Mouse (Mus musculus): ENCODE measurements around the gene 2210418O10Rik.
"Not testable (repeated sequence)": the region's sequence is repeated elsewhere in the genome, so short reads cannot be mapped to it uniquely, and the experiment has no call there.

The 2210418O10Rik gene

DNA sequence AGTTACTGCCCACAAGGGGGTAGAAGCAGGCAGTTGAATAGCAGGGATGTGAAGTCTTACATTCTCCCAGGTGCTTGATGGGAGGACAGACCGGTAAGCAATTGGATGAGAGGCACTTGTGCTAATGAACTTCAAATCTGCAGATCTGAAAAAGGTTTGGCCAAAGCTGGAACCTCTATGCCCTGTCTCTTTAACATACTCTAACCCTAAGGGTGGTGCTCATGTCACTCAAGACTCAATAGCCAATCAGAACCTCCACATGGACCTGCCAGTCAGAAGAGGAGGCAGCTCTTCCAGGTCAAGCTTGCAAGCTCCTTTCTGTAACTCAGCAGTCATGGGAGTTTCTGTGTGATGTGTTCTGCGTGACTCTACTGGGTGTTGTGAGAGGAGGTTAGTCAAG is at the start of gene 2210418O10Rik:
Gene 2210418O10Rik, plus strand, starts transcription at position 301 of the 400 bp plus-strand sequence.
- not testable (repeated sequence) for DNase-seq (ENCODE audit: low read depth)

DNA sequence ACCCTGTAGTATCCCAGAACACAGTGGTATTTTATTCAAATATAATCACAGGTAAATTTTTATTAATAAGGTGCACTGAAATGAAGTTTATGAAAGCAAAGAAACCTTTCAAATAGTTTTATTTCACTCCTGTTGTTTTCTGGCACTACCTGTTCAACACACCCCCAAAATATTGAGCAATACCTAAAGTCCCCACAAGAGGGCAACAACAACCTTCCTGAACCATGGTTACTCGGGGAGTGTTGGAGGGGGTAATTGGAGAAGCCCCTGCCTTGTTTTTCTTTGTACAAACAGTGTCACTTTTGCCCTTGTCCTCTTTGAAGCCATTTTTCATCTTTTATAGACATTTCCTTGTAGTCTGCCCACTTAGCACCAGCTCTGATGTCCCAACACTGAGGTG is 22.1 kb downstream of the 2210418O10Rik start:
- DNase-seq (ENCODE audit: low read depth), result not testable (repeated sequence)

All from 416B (cell line).